Mouse (Mus musculus): ENCODE measurements at regions not wholly inside any gene's neighbourhood (a gene's known extent, or its start where the extent isn't known, plus 50 kb on each side); places are given as distances from the start of the nearest gene placed in this dataset.

DNA sequence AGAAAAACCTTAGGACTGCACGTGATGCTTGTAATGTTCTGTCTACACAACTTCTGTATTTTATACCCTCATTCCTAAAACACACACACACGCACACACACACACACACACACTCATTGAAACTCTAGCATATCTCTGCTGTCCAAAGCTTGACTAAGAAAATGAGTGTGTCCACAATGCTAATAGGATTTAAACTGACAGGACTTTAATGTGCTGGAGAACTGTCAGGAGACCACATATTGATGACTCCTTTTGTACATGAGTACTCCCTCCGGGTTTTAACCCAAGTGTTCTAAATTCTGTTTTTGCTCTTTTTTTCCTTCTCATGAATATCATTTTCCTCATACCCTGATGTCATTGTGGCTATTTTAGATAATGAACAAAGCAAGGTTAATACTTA lies 283.4 kb downstream of the Kctd12 start:
- intact Hi-C loops (cut with DNase I), result no loop called here
- no peak for DNase-seq (ENCODE audit: low spot score in 2 of 2)

DNA sequence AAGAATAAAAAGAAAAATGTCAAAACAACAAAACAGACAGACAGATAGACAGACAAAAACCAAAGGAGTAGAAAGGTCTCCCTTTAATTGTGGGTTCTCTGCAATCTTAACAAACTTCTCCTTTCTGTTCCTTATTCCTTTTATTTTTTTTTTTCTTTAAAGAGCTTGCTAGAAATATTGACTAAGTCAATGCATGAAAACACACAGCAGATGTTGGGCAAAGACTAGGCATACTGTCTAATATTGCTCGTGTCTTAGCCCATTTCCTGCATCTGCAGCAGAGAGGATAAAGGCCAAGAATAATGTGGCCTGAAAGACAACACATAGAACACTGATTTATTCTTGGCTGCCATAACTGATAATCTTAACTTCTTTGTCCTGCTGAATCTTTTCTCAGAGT lies 295.6 kb downstream of the Kctd12 start:
- no peak for DNase-seq (ENCODE audit: low spot score in 2 of 2)
- intact Hi-C loops (cut with DNase I), result no loop called here

DNA sequence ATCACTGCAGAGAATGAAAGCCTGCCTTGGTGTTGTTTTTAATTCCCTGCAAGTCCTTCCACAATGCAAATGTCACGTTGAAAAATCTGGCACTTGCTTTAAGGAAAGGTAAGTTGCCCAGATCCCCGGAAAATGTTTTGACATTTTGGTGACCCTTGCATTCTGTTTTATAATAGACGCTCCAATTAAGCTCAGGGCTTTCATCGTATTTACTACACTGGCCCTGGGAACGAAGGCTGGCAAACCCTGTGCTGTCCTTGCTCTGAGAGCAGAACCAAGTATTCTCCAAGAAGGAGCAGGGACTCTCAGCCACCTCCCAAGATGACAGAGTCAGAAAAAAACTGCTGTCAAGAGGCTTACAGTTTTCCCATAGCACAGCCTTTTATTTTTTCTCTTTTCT lies 305.9 kb downstream of the Kctd12 start:
- intact Hi-C loops (cut with DNase I), result no loop called here
- no peak for DNase-seq (ENCODE audit: low spot score in 2 of 2)

DNA sequence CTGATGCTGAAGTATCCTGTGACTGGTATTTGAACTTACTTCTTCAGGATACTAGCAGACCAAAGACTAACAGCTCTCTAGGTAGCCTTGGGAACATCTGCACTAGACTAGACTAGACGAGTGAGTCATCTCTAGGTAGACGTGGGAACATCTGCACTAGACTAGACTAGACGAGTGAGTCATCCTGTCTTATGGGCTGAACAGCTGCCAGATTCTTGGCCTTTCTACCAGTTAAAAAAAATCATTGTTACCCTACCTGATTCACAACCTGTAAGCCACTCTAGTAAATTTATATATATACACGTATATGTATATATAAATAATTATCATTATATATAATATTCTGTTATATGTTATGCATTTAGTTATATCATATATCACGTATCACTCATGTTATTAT lies 307.8 kb downstream of the Kctd12 start:
- no peak for DNase-seq (ENCODE audit: low spot score in 2 of 2)
- intact Hi-C loops (cut with DNase I), result no loop called here

DNA sequence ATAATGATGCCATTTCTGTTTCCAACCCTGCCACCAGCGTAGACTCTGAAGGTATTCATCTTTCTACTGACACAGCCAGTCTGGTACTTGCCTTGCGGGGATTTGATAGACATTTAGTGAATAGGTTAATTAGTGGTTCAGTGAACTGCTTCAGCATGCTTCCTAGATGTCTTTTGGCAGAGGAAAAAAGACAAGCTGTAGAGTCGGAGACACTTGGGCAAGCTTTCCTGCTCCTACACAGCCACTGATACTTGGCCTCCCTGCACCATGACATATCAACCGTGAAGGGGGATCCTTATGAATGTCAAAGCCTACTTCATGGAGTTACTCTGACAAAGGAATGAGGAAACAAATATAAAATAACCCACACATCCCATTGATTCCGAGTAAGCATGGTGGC lies 308.7 kb downstream of the Kctd12 start:
- intact Hi-C loops (cut with DNase I), result no loop called here
- no peak for DNase-seq (ENCODE audit: low spot score in 2 of 2)

DNA sequence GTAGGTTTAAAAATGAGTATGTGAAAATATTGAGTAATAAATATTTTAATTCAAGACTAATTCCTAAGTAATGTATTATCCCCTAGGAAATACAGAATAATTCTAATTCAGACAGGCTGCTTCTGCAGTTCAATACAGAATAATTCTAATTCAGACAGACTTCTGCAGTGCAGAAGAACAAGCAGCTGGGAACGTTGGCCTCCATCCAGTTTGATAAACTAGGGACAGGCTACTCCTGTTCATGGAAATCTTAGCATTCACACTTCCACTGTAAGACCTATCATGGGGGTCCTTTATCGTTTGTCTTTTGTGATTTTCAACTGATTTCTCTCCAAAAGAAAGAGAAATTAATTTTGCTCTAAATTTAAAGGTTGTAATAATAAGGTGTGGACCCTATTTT lies 319.2 kb downstream of the Kctd12 start:
- DNase-seq (ENCODE audit: low spot score in 2 of 2), result peak in 1 of 2 experiments; percentile 24
- intact Hi-C loops (cut with DNase I), result no loop called here

DNA sequence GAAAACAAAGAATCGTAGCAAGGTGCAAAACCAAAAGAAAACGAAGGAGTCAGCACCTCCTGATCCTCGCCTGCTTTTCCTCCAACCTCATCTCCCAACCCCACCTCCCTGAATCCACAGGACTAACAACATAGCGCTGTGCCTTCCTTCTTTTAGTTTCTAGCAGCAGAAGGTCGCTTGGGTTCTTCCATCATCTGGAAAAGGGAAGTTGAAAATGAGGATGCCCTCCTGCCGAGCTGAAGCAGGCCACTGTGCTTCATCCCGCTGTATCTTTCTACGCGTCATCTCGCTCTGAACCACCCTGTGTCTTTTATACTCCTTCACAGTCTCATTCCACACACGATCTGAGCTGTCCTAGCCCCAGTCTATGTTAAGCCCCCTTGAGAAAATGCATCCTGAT lies 322.1 kb downstream of the Kctd12 start:
- intact Hi-C loops (cut with DNase I), result no loop called here
- DNase-seq (ENCODE audit: low spot score in 2 of 2), result no peak

DNA sequence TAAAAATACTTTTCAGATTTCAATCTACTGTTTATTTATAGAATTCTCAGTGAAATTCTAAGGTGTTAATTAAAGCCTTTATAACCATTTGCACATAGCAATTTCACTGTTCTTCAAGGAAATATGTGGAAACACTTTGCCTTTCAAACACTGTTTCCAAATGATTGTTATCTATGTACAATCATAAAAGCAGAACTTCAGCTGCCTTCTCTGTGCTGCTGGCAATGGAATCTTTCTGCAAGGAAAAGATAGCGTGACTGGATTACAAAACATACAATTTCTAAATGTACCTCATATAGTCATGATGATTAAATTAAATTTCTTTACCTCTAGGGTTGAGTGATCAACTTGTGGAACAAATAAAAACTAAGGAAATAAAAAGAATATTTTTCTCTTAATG lies 326.2 kb downstream of the Kctd12 start:
- intact Hi-C loops (cut with DNase I), result no loop called here
- no peak for DNase-seq (ENCODE audit: low spot score in 2 of 2)

DNA sequence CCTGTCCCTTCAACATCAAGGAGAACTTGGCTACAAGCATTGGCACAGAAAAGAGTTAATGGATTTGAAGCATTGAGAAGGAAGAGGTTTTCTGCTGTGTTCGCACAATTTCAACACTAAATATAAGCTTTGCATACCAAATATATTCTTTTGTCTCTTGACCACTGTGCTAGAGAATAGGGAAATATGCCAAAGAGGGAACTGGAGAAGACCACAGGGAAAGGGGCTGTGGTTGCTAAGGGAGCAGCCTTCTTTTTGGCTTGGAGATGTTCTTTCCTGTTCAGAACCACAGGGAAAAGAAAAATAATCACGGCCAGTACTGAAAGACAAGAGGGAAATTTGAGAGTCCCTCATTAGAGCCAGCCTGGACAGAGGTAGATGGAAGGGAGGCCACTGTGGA lies 352.8 kb downstream of the Kctd12 start:
- intact Hi-C loops (cut with DNase I), result no loop called here

DNA sequence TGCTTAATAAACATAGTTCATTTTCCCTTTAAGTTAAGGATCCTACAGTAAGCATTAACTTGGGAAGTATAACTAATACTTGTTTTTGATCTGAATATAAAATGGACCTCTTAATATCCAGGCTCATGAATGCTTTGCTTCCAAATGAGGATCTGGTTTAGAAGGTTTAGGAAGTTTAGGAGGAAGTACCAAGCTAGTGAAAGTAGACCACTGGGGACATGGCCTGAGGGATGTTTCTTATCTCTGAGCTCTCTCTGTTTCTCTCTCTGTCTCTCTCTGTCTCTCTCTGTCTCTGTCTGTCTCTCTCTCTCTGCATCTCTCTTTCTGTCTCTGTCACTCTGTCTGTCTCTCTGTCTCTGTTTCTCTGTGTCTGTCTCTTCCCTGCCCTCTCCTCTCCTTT lies 360.9 kb downstream of the Kctd12 start:
- no peak for DNase-seq (ENCODE audit: low spot score in 2 of 2)
- intact Hi-C loops (cut with DNase I), result no loop called here

More for the DNA sequence above, 352.8 kb downstream of the Kctd12 start:
- no peak for DNase-seq (ENCODE audit: low spot score in 2 of 2)

DNA sequence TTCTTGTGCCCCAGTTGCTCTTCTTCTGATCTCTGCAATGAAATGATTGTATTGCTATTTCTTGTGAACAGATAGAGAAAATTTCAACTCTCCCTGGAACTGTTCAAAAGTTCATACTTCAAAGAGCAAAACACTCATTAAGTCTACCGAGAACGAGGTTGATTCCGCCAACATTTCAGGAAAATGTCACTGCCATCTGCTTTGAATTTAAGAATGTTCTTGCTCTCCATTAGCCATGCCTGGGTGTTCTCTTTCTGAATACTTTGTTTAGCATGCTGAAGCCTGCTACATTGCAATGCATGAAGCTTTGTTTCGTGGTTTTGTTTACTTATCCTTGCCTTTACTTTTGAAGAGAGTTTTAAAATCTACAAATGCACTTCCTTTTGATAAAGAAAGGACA lies 363.4 kb downstream of the Kctd12 start:
- DNase-seq (ENCODE audit: low spot score in 2 of 2), result no peak
- intact Hi-C loops (cut with DNase I), result no loop called here

DNA sequence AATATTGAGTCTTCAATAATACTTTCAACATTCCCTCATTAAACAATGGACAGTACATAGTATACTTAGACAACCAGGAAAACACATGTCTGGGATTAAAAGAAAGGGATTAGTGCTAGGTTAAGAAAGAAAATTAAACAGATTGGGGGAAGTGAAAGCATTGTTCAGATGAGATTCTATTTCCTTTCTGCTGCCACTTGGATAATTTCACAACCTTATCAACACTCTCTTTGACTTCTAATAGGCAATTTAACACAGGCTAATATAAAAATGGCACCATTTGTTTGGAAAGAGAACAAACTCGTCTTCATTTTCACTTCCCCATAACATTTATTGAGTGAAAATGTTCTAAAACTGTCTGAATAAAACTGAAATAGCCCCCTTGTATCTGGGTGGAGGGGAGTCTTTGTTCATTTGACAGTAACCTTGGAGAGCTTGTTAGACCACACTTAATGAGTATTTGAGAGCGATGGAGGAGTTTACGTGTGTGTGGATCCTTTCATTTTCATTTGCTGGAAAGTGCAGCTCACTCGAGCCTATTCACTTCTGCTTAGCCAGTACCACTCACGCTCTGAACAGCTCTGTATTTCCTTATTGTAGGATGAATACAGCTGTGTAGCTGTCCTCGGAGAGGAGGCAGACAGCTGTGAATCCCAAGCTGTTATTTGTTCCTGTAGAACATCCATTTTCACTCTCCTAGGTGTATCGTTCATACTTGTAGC lies 366.7 kb downstream of the Kctd12 start:
- DNase-seq (ENCODE audit: low spot score in 2 of 2), result no peak
- intact Hi-C loops (cut with DNase I), result no loop called here

DNA sequence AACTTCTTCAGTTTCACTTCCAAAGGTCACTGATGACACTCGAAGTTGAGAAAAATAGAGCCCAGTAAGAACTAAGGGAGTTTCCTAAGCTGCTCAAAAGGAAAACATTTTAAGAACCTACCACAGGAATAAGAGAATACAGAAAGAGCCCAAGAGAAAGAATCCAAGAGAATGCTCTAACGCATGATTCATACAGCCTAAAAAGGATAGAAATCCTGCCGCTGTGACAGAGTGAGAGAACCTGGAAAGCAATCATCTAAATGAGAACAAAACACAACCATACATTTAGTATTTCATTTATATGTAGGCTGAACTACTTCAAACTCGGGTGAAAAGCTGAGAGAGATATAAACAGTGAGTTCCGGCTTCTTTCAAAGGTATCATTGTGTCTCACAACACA lies 376.4 kb downstream of the Kctd12 start:
- no peak for DNase-seq (ENCODE audit: low spot score in 2 of 2)
- intact Hi-C loops (cut with DNase I), result no loop called here

DNA sequence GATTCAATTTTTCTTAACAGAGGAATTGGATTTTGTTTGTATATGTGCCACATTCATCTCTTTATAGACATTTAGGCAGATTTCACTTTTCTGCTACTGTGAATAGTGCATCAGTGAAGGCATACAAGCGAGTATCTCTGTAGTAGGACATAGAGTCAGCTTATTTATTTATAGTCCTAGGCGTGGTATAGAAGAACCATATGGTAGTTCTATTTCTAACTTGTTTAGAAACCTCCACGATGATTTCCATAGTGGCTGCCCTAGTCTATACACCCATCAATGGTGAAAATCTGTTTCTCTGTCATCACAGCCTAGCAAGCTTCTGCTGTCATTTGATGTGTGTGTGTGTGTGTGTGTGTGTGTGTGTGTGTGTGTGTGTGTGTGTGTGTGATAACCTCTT lies 387.6 kb downstream of the Kctd12 start:
- intact Hi-C loops (cut with DNase I), result no loop called here
- peak in 1 of 2 experiments; percentile 9 for DNase-seq (ENCODE audit: low spot score in 2 of 2)

DNA sequence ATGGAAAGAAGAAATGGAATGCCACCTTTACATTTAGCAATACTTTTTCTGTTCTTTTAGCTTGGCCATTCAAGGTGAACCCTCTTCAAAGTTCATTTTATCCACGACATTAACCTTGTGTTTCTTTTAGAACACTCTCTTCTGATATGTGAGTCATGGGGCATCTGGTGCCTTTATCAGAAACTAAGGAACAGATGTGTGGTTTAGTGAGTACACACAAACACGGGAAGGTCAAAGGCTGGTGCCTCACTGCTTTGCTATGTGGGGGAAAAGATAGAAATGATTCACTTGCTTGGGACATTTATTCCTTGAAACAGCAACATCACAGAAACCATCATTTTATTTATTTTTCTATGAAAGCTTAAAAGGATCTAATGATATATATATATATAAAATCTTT lies 428.7 kb downstream of the Kctd12 start:
- intact Hi-C loops (cut with DNase I), result no loop called here

DNA sequence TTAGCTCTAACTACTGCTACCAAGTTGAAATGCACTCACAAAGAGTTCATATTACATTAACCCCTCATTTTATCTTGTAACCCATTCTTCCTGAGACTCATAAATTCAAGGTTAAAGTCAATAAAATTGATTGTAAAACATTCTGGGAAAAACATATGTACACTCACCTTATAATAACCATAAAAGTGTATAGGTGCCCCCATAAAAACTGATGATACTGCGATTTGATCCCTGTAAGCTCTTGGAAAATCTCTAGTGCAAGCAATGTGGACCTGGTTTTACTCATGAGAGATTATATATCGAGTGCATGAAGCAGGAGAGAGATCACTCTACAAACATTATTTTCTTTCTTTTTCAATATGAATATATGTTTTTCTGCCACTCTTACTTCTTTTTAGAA lies 429.8 kb downstream of the Kctd12 start:
- no peak for DNase-seq (ENCODE audit: low spot score in 2 of 2)
- intact Hi-C loops (cut with DNase I), result no loop called here

More for the DNA sequence above, 428.7 kb downstream of the Kctd12 start:
- no peak for DNase-seq (ENCODE audit: low spot score in 2 of 2)

DNA sequence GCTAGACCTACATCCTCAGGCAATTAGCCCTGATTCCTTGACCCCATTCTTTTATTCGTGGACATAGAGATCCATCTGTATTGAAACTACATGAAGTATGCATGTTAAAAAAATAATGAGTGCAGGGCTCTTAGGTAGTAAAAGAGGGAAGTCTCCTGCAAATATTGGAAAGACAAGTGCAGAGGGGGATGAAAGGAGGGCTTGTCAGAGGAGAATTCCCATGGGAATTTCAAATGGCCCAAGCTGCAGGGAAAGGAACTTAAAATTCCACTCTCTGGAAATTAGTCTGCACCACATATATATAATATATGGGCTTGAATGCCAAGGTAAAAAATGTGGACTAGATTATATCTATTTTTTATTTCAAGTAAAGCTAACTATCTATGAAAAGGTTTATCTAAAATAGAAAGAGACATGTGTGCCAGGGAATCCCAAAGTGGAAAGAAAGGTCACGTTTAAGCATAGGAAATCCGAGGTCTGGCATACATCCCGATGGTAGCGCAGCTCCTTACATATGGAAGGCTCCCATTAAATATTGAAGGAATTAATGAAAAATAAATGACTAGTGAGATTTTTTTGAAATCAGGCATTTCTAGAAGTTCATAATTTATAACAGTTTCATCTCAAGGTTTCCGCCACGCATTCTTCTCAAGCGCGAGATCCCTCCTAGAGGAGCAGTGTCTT lies 457.4 kb downstream of the Kctd12 start:
- no peak for DNase-seq (ENCODE audit: low spot score in 2 of 2)
- intact Hi-C loops (cut with DNase I), result no loop called here

DNA sequence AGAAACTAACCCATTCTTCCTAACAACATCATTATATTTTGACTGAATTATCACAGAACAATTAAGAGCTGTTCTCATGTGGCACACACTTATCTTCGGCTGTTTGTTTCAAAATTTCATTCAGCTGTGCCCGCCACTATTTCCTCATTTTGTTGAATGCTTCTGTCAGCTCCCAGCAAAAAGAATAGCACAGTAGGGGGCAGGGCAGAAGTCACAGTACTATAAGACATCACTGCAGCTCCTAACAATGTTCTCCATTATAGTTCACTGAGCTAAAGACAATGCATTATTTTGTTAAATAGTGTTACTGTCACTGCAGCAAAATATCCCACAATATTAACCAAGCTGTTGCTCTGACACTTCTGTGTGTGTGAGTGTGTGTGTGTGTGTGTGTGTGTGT lies 465.7 kb downstream of the Kctd12 start:
- no peak for DNase-seq (ENCODE audit: low spot score in 2 of 2)
- intact Hi-C loops (cut with DNase I), result loop anchor here (10.0 kb wide), 1 partner anchor 478 kb away; no protein-coding TSS in a partner anchor

DNA sequence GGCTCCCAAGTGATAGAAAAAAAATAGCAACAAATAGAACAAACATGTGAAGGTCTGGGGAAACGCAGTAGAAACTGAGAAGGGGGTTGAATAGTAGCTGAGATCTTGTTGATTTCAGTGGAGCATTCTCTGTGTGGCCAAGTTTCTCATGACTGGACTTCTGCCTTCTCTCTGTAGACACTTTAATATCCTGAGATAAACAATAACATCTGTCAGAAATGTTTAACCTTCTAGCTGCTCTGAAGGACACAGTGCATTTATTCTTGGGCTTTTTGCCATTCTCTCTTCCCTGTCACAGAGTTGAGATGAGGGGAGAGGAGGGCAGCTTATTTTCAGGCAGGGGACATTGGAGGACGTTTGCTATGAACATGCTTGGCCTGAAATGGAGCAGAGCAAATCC lies 467.9 kb downstream of the Kctd12 start:
- no peak for DNase-seq (ENCODE audit: low spot score in 2 of 2)
- intact Hi-C loops (cut with DNase I), result loop anchor here (5.0 to 10.0 kb wide), 2 partner anchors 480 to 567 kb away; no protein-coding TSS in a partner anchor

DNA sequence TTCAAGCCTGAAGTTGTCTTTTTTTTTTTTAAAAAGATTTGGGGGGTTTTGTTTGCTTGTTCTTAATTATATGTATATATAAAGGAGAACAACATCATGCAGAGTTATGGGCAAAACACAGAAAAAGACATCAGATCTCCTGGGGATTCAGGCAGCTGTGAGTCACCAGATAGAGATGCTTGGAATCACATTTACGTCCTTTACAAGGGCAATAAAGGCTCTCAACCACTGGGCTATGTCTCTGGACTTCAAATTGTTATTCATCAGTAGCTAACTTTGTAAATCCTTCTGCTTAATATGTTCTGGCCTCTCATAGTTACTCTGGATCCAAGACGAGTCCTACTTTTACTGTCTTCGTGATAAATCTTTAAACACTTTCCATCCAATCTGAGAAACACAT lies 469.8 kb downstream of the Kctd12 start:
- intact Hi-C loops (cut with DNase I), result loop anchor here (5.0 to 10.0 kb wide), 2 partner anchors 482 to 565 kb away; no protein-coding TSS in a partner anchor
- no peak for DNase-seq (ENCODE audit: low spot score in 2 of 2)
